Mouse (Mus musculus) intestine, embryonic 15.5 days (tissue): ENCODE results near the gene Apba2. TPM values are rescaled to one million over a fixed set of nuclear protein-coding genes. Genes with fewer than 3 reads are reported as not detected.

Experiments
- ATAC-seq: fragments of 200-750 bp; cut with Nextera tagmentation; 2 replicates; pipeline ENCODE4 v1.8.0; 2017; ENCODE audit warnings: moderate TSS enrichment, moderate library complexity
- H3K27ac ChIP-seq: fragments of 300-500 bp; sonication (generic); 2 replicates; pipeline ENCODE4 v1.5.1; 2015; ENCODE audit warnings: mild to moderate bottlenecking, inconsistent platforms
- H3K27me3 ChIP-seq: fragments of 300-500 bp; sonication (generic); replicated peaks from 2 replicates; pipeline ENCODE4 v1.6.1; 2015; ENCODE audit warnings: inconsistent platforms
- H3K36me3 ChIP-seq: fragments of 300-500 bp; sonication (generic); 2 replicates; pipeline ENCODE4 v1.6.1; 2015; ENCODE audit warnings: inconsistent platforms
- H3K4me1 ChIP-seq: fragments of 300-500 bp; sonication (generic); replicated peaks from 2 replicates; pipeline ENCODE4 v1.6.1; 2015; ENCODE audit warnings: inconsistent platforms
- H3K4me2 ChIP-seq: fragments of 300-500 bp; sonication (generic); replicated peaks from 2 replicates; pipeline ENCODE4 v1.6.1; 2015; ENCODE audit warnings: mild to moderate bottlenecking, inconsistent platforms
- H3K4me3 ChIP-seq: fragments of 300-500 bp; sonication (generic); replicated peaks from 2 replicates; pipeline ENCODE4 v1.5.1; 2015; ENCODE audit warnings: inconsistent platforms
- H3K9ac ChIP-seq: fragments of 300-500 bp; sonication (generic); 2 replicates; pipeline ENCODE4 v1.6.1; 2015; ENCODE audit warnings: inconsistent platforms
- H3K9me3 ChIP-seq: fragments of 300-500 bp; sonication (generic); 2 replicates; pipeline ENCODE4 v1.6.1; 2016; ENCODE audit warnings: inconsistent platforms
- WGBS: fragments of 180-500 bp; shearing (Covaris S2); methylation state at CpG from one replicate; pipeline ENCODE4 v1.1.7; 2015; 5-methylcytosine and 5-hydroxymethylcytosine counted together
- polyA plus RNA-seq: library from polyadenylated mRNA; unstranded; fragments of >200 nt; fragmentation: Nextera tagmentation; extraction: Ambion mirVana; gene quantifications from 2 replicates; pipeline ENCODE4 v1.2.1, GENCODE M21; 2015

Apba2 gene
- polyA plus RNA-seq: 5.2 and 6.2 TPM in 2 replicates

DNA sequence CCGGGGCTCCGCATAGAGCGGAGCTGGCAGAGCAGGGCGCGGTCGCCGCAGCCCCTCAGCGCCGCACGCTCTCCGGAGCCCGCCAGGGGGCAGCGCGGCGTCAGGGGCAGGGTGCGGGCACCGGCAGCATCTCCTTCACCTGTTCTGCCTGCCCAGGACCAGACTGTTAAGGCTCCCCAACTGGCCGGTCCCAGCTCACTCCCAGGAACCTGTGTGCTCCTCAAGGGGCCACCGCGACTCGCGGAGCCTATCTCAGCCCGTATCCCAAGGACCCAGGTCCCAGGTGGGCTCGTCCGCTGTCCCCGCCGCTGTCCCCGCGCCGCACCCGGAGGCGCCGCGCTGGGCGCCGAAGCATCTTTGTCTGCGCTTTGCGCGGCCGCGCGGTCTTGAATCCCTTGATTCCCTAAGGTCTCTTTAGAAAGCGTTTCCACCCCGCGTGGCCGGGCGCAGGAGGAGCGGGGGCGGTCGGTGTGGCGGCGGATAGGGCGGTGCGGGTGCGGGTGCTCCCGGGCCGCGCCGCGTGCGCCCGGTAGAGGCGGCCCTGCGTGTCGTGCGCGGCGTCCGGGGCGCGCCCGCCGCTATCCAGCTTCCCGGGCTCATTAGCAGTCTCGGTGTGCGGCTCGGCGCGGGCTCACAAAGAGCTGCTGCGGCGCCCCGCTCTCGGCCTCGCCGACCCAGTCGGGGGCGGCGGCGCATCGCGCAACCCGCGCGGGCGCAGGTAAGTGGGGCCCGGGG lies at the start of gene Apba2:
Gene Apba2, plus strand, starts transcription at position 171 of the 735 bp plus-strand sequence.
- under 1% methylated on average over 95 of the region's 96 CpGs for WGBS

GRCm38 (mm10) chr7:64451861-64452382 lies 49.6 kb upstream of the Apba2 start:
- ATAC-seq: no peak
- no peaks in the 10 kb centered on the region for H3K4me1 ChIP-seq
- H3K27ac ChIP-seq: no peak overlapping the region
- no peak overlapping the region for H3K4me3 ChIP-seq
- H3K9ac ChIP-seq: no peak overlapping the region
- 76% methylated on average over 5 of the region's 5 CpGs for WGBS
- no peaks in the 10 kb centered on the region for H3K9me3 ChIP-seq
- no peaks in the 10 kb centered on the region for H3K36me3 ChIP-seq
- H3K27me3 ChIP-seq: no peaks in the 10 kb centered on the region
- no peak overlapping the region for H3K4me2 ChIP-seq

More for the DNA sequence above, at the start of gene Apba2:
- Histone ChIP-seq H3K27me3 (peaks cover 37% of the 10 kb centered on the region), H3K4me2 (peak within 1 kb of the TSS; percentile 97), H3K4me1 (peaks cover 13% of the 10 kb centered on the region; the same call in 1 of the 2 replicates), H3K9ac (peak within 1 kb of the TSS; percentile 34), H3K4me3 (peak within 1 kb of the TSS; percentile 53), H3K9me3 (no peaks in the 10 kb centered on the region), H3K36me3 (no peaks in the 10 kb centered on the region), H3K27ac (no peak within 1 kb of the TSS)
- peak; percentile 81 for ATAC-seq

- Histone ChIP-seq H3K4me2 (no peak overlapping the region), H3K27ac (no peak overlapping the region), H3K27me3 (no peaks in the 10 kb centered on the region), H3K9ac (no peak overlapping the region), H3K4me1 (no peaks in the 10 kb centered on the region), H3K36me3 (no peaks in the 10 kb centered on the region), H3K4me3 (no peak overlapping the region), H3K9me3 (no peaks in the 10 kb centered on the region)
- no peak for ATAC-seq
- 73% methylated on average over 4 of the region's 4 CpGs for WGBS
Observed at GRCm38 (mm10) chr7:64452471-64453222, 48.9 kb upstream of the Apba2 start.

DNA sequence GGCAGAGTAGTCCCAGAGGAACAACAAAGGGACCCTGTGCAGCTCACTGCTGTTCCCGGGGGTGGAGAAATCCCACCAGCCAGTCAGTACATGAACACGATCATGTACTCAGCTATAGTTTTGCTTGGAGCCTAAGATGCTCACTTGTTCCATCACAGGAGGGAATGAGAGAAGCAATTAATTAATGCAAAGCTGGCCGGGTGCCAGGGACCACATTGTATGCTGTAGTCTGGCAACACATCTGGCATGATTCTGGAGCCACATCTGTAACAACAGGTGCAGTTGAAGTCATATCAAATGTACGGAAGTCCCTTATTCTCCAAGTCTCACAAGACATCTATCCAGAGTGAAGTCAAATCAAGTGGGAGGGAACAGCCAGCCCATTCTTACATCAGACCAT lies 45.3 kb upstream of the Apba2 start:
- no peak overlapping the region for H3K9ac ChIP-seq
- no peaks in the 10 kb centered on the region for H3K4me1 ChIP-seq
- no peak overlapping the region for H3K4me3 ChIP-seq
- no peak for ATAC-seq
- no peak overlapping the region for H3K27ac ChIP-seq
- H3K4me2 ChIP-seq: no peak overlapping the region
- no peaks in the 10 kb centered on the region for H3K9me3 ChIP-seq
- 76% methylated on average over 4 of the region's 4 CpGs for WGBS
- H3K27me3 ChIP-seq: no peaks in the 10 kb centered on the region
- no peaks in the 10 kb centered on the region for H3K36me3 ChIP-seq

GRCm38 (mm10) chr7:64456676-64457075 lies 44.8 kb upstream of the Apba2 start:
- Histone ChIP-seq H3K9me3 (no peaks in the 10 kb centered on the region), H3K27ac (no peak overlapping the region), H3K36me3 (no peaks in the 10 kb centered on the region), H3K27me3 (no peaks in the 10 kb centered on the region), H3K9ac (no peak overlapping the region), H3K4me2 (no peak overlapping the region), H3K4me1 (no peaks in the 10 kb centered on the region), H3K4me3 (no peak overlapping the region)
- no peak for ATAC-seq
- 73% methylated on average over 3 of the region's 3 CpGs for WGBS

- no peak overlapping the region for H3K27ac ChIP-seq
- H3K36me3 ChIP-seq: no peaks in the 10 kb centered on the region
- no peak overlapping the region for H3K9ac ChIP-seq
- no peaks in the 10 kb centered on the region for H3K4me1 ChIP-seq
- H3K27me3 ChIP-seq: no peaks in the 10 kb centered on the region
- H3K9me3 ChIP-seq: no peaks in the 10 kb centered on the region
- no peak for ATAC-seq
- no peak overlapping the region for H3K4me2 ChIP-seq
- H3K4me3 ChIP-seq: no peak overlapping the region
- 80% methylated on average over 2 of the region's 2 CpGs for WGBS
Observed at GRCm38 (mm10) chr7:64457811-64458210, 43.7 kb upstream of the Apba2 start.

DNA sequence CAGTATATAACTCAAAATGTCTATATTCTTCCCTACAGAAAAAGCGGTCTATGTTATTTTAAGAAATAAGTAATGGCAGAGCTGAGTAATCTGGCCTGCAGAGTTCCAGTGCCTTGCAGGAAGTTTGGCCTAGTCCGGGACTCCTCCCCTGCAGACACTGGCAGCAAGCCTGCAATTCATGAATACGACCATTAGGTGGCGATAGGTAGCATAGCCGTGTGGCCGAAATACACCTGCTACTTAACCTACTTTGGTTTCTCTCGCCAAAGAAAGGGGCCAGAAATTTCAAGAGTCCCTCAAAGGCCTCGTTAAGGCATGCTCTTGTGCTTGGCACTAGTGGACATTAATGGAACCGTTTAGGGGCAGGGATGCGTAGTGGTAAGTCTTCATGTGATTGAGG lies 4.1 kb upstream of the Apba2 start:
- Histone ChIP-seq H3K27ac (no peak overlapping the region), H3K27me3 (peaks cover 18% of the 10 kb centered on the region), H3K36me3 (no peaks in the 10 kb centered on the region), H3K9ac (no peak overlapping the region), H3K4me3 (no peak overlapping the region), H3K4me1 (peaks cover 13% of the 10 kb centered on the region; the same call in 1 of the 2 replicates), H3K9me3 (no peaks in the 10 kb centered on the region), H3K4me2 (no peak overlapping the region)
- 40% methylated on average over 10 of the region's 10 CpGs for WGBS
- ATAC-seq: no peak

GRCm38 (mm10) chr7:64502271-64503180 lies 1.0 kb downstream of the Apba2 start:
- peak; percentile 46; the same call in 1 of the 2 replicates for ATAC-seq

DNA sequence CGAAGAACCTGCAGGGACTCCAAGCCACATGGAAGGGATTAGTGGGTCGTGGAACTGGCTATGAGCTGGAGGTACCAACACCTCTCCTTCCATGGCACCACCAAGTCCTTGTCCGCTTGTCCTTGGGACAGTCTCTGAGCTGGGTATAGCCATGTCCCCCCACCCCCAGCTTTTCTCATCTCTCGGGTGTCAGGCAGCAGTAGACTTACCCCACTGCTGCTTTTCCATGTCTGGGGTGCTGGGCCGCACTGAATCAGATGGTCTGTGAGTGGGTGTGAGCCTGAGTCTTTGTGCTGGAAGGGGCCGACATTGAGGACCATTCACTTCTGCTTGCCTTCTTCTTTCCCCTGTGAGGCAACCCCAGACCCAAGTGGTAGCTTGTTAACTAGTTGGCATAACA lies 2.1 kb downstream of the Apba2 start:
- Histone ChIP-seq H3K4me1 (peaks cover 13% of the 10 kb centered on the region; the same call in 1 of the 2 replicates), H3K9ac (no peak overlapping the region), H3K4me2 (no peak overlapping the region), H3K9me3 (no peaks in the 10 kb centered on the region), H3K27ac (no peak overlapping the region), H3K27me3 (peaks cover 37% of the 10 kb centered on the region), H3K4me3 (no peak overlapping the region), H3K36me3 (no peaks in the 10 kb centered on the region)
- 76% methylated on average over 6 of the region's 6 CpGs for WGBS
- no peak for ATAC-seq

More at GRCm38 (mm10) chr7:64502271-64503180, 1.0 kb downstream of the Apba2 start:
- Histone ChIP-seq H3K27me3 (peaks cover 37% of the 10 kb centered on the region), H3K36me3 (no peaks in the 10 kb centered on the region), H3K4me3 (peak overlapping the region; percentile 53), H3K4me1 (peaks cover 13% of the 10 kb centered on the region; the same call in 1 of the 2 replicates), H3K9me3 (no peaks in the 10 kb centered on the region), H3K4me2 (peak overlapping the region; percentile 97), H3K27ac (no peak overlapping the region), H3K9ac (peak overlapping the region; percentile 34)
- 3% methylated on average over 46 of the region's 47 CpGs for WGBS

DNA sequence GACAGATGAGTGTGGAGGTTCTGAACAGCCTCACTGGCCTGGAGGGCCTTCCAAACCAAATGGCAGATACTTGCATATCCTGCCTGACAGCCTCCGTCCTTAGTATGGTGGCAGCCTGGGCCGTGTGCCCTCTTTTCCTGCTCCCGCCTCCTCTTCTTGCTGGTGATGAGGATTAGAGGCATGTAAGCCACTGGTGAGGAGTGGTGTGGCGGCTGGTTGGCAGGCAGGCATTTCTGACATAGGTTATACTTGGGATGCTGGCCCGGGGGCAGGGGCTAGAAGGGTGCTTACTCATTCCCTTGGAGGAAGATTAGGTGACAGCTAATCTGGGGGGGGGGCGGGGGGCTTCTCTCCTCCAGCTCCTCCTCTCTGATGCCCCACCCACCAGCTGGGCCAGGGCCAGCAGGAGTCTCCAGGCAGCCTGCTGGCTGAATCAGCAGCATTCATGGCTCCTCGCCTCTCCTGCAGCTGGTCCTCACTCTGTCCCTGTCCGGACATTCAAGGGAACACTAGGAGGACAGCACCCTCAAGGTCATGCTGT lies 3.3 kb downstream of the Apba2 start:
- no peak for ATAC-seq
- peaks cover 13% of the 10 kb centered on the region; the same call in 1 of the 2 replicates for H3K4me1 ChIP-seq
- no peak overlapping the region for H3K9ac ChIP-seq
- H3K27me3 ChIP-seq: peaks cover 37% of the 10 kb centered on the region
- WGBS: 29% methylated on average over 8 of the region's 8 CpGs
- H3K4me3 ChIP-seq: no peak overlapping the region
- no peaks in the 10 kb centered on the region for H3K9me3 ChIP-seq
- no peaks in the 10 kb centered on the region for H3K36me3 ChIP-seq
- no peak overlapping the region for H3K4me2 ChIP-seq
- H3K27ac ChIP-seq: no peak overlapping the region

DNA sequence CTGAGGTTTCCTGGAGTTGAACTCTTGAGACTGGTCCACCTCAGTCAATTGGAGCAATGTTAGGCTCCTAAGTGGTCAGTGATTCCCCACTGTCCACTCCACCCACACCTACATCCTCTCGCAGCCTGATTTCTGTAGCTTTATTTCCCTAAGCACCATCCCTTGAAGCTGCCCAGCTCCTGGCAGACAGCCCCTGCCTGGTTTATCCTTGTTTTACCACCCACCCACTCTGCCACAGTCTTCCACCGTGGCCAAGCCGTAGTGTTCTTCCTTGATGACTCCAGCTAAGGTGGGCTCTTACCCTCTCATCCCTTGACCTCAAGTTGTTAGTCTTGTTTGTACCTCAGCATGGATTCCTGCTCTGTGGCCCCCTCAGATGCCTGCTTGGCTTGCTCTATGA lies 4.1 kb downstream of the Apba2 start:
- no peak for ATAC-seq
- peaks cover 13% of the 10 kb centered on the region; the same call in 1 of the 2 replicates for H3K4me1 ChIP-seq
- no peak overlapping the region for H3K27ac ChIP-seq
- 86% methylated on average over 3 of the region's 3 CpGs for WGBS
- peaks cover 37% of the 10 kb centered on the region for H3K27me3 ChIP-seq
- H3K9ac ChIP-seq: no peak overlapping the region
- no peak overlapping the region for H3K4me3 ChIP-seq
- no peak overlapping the region for H3K4me2 ChIP-seq
- no peaks in the 10 kb centered on the region for H3K36me3 ChIP-seq
- no peaks in the 10 kb centered on the region for H3K9me3 ChIP-seq
